Mouse (Mus musculus): Measurements from ENCODE around the gene Cilp2. TPM values are rescaled to one million over a fixed set of nuclear protein-coding genes. Genes with fewer than 3 reads are reported as not detected.

The Cilp2 gene
- total RNA-seq (2023): under 1 TPM in 1 of 2 experiments, not detected in 1; 0.07 TPM

GRCm38 (mm10) chr8:69887289-69888243 is at the start of gene Cilp2:
TSS of gene Cilp2 (minus strand) at chr8:69887687.

GRCm38 (mm10) chr8:69902163-69903062 is 14.9 kb upstream of the Cilp2 start, which contains the start of the genes Tssk6, Ndufa13 and Yjefn3:
TSS of gene Tssk6 (plus strand) at chr8:69902184.
TSS of gene Ndufa13 (minus strand) at chr8:69902558.
TSS of gene Yjefn3 (minus strand) at chr8:69902712.

DNA sequence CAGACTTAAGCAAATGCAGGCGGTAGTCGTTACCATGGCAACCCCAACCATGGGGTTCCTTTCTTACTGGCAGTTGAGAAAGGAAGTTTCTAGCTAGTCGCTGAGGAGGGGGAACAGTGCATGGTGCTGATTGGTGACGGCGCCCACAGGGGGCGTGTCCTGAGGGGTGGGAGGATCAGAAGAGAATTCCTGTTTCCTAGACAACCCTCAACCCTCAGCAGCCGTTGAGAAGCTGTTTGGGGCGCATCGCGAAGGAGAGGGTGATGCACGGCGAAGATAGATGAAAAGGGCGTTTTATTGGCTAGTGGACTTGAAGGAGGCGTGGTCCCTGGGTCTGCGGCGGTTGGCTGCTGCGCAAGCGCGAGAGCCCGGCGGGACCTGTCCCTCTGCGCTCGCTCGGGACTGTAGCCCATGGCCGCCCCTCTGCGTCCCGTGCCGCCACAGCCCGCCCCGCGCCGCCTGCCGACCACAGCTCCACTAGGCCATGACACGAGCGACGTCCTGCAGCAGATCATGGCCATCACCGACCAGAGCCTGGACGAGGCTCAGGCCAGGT is 55.1 kb downstream of the Cilp2 start, which contains the start of gene Pbx4:
Gene Pbx4, plus strand, starts transcription at position 194 of the 556 bp plus-strand sequence.

Other genes starting within 250 kb of the Cilp2 start
- gene Zfp964, start 233.2 kb downstream of the Cilp2 start, total RNA-seq (2023): under 1 TPM; 0.11 to 0.38 TPM
- gene Zfp869, start 177.0 kb downstream of the Cilp2 start, total RNA-seq (2023): 10 to 100 TPM; 15.5 to 16.4 TPM
- 1 to 10 TPM; 2.7 to 3.5 TPM for gene Zfp963, start 137.7 kb downstream of the Cilp2 start, total RNA-seq (2023)
- gene Gm20422, start 112.8 kb downstream of the Cilp2 start, total RNA-seq (2023): 1 to 10 TPM in 1 of 2 experiments, not detected in 1; 2.1 TPM
- 10 to 100 TPM; 27.9 to 31.3 TPM for gene Atp13a1, start 96.5 kb downstream of the Cilp2 start, total RNA-seq (2023)
- 10 to 100 TPM; 12.8 to 14.1 TPM for gene Zfp866, start 96.5 kb downstream of the Cilp2 start, total RNA-seq (2023)
- 100 to 1,000 TPM; 362 to 363 TPM for gene Gmip, start 79.0 kb downstream of the Cilp2 start, total RNA-seq (2023)
- gene Lpar2, start 65.3 kb downstream of the Cilp2 start, total RNA-seq (2023): 1 to 10 TPM; 3.5 TPM
- gene Pbx4, start 55.2 kb downstream of the Cilp2 start, total RNA-seq (2023): 1 to 10 TPM; 1.5 to 2.0 TPM
- 1 to 10 TPM; 1.4 to 2.1 TPM for gene Tssk6, start 14.5 kb upstream of the Cilp2 start, total RNA-seq (2023)
- gene Ndufa13, start 14.9 kb upstream of the Cilp2 start, total RNA-seq (2023): 10 to 100 TPM; 63.2 to 66.0 TPM
- gene Yjefn3, start 15.0 kb upstream of the Cilp2 start, total RNA-seq (2023): 1 to 10 TPM; 2.5 to 2.9 TPM
- 10 to 100 TPM; 67.2 to 72.4 TPM for gene Gatad2a, start 108.7 kb upstream of the Cilp2 start, total RNA-seq (2023)
- 10 to 100 TPM; 72.8 to 73.8 TPM for gene Mau2, start 155.0 kb upstream of the Cilp2 start, total RNA-seq (2023)
- gene Sugp1, start 155.1 kb upstream of the Cilp2 start, total RNA-seq (2023): 10 to 100 TPM; 26.9 to 30.8 TPM
- under 1 TPM in 1 of 2 experiments, not detected in 1; 0.29 TPM for gene Tm6sf2, start 185.2 kb upstream of the Cilp2 start, total RNA-seq (2023)
- not detected for gene Hapln4, start 195.8 kb upstream of the Cilp2 start, total RNA-seq (2023)
- not detected for gene Ncan, start 233.2 kb upstream of the Cilp2 start, total RNA-seq (2023)
- gene Nr2c2ap, start 243.6 kb upstream of the Cilp2 start, total RNA-seq (2023): 1 to 10 TPM; 8.0 to 10.0 TPM

Data from neutrophil, adult 83 days (primary cell).